Comparison of ENCODE assay signal across 13 mouse cellular contexts in the genomic region with DNA sequence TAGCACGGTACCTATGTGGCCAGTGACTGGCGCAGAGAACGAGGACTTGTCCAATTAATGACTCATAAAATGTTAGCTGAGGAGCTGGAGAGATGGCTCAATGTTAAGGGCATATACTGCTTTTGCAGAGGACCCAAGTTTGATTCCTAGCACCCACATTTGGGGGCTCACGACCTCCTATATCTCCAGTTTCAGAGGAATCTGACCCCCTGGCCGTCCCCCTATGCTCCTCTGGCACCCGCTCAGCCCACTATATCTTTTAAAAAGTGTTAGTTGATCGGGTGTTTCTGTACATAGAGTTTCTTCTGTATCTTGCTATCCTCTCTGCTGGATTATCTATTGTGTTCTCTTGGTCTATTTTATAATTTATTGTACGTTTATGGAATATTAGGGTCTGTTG.
"Had no signal": no experiment of that assay in that cellular context is flagged by ENCODE, and none has a peak within 500 bp of the region (broad histone marks: within the 10 kb centered on the region; RNA-seq: fewer than 3 reads in every experiment).

No protein-coding gene starts in this region.

- H3K27ac ChIP-seq: kidney, embryonic 15.5 days; limb, embryonic 13.5 days; liver, embryonic 14.5 days; midbrain, embryonic 12.5 days had no signal

- H3K9me3 ChIP-seq: kidney, embryonic 15.5 days; limb, embryonic 13.5 days; midbrain, embryonic 12.5 days had no signal

- DNase-seq: left cerebral cortex, postnatal 4 days; lung, adult 2 months; lung, postnatal 36 days; right cerebral cortex, postnatal 4 days; spleen, adult 18-20 months; thymus, adult 18-20 months; thymus, postnatal 14 days had no signal

- H3K36me3 ChIP-seq: kidney, embryonic 15.5 days; limb, embryonic 13.5 days; midbrain, embryonic 12.5 days had no signal

- H3K27me3 ChIP-seq: kidney, embryonic 15.5 days; limb, embryonic 13.5 days; midbrain, embryonic 12.5 days had no signal

- ATAC-seq: lung, postnatal 0 days; midbrain, embryonic 16.5 days had no signal
